Mouse (Mus musculus) activated CD4-positive, CD25-positive, alpha-beta regulatory T cell, adult 9 weeks (primary cell): ENCODE results near the gene Pigm. TPM values are rescaled to one million over a fixed set of nuclear protein-coding genes. Genes with fewer than 3 reads are reported as not detected.

Source experiments
- polyA plus RNA-seq: library from polyadenylated mRNA; unstranded; fragments of 100-300 nt; shearing (Covaris generic); gene quantifications from one replicate; pipeline ENCODE4 v1.2.1, GENCODE M21; 2017

Gene Pigm
- polyA plus RNA-seq = 10.5 TPM

DNA sequence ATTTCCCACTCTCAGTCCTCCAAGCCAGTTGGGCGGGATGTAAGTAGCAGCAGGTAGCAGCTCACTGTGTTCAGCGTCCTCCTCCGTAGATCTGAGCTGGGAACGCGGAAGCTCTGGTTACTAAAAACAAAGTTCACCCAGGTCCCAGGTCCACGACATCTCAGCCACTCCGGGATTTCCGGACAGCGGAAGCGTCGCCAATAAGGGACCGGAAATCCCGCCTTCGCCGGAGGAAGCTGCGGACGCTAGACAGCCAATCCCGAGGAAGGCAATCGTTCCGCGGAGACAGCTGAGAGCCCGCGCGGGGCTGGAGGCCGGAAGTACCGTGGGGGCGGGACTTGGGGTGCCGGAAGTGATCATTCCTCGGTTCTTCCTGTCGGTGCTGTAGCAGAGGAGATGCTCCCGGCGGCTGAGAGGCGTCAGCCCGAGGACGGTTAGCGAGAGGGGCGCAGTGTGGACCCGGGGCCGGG, at the start of gene Pigm:
Pigm (plus strand) TSS at position 349 of the 470 bp plus-strand sequence.

GRCm38 (mm10) chr1:172329131-172329530, 47.2 kb upstream of the Pigm start, which contains the start of gene Kcnj9:
Gene Kcnj9 (minus strand): TSS chr1:172329318.

DNA sequence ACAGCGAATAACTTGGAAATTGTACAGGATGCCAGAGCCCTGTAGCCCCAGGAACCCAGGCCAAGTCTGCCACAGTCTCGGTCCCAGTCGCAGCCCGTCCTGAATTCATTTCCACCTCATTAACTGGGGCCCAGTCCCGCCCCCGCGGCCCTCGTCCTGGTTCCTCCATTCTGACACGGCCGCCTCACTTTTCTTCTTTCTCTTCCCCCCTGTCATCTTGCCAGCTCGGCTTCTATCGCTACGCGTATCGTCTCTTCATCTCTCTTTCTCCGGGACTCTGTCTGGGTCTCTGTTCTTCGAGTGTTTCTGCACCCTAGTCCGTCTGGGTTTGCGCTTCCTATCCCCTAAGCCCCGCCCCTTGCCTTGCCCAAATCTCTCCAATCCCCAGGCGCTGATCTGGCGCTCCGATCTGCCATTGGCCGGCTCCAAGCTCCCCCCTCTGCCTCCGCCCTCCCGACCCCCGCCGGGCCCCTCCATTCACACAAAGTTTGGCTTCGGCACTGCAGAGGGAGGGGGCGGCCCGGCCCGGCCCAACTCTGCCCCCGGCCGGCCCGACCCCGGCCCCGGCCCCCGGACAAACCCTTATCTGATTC, 35.5 kb upstream of the Pigm start, which contains the start of gene Kcnj10:
Kcnj10 (plus strand) TSS at position 482 of the 593 bp plus-strand sequence.

Other genes with a start within 250 kb of the Pigm start
- gene Pex19, start 249.8 kb upstream of the Pigm start, polyA plus RNA-seq = 58.4 TPM
- gene Dcaf8, start 228.5 kb upstream of the Pigm start, polyA plus RNA-seq = 165 TPM
- gene Pea15a, start 169.7 kb upstream of the Pigm start, polyA plus RNA-seq = 75.5 TPM
- gene Casq1, start 156.7 kb upstream of the Pigm start, polyA plus RNA-seq = not detected
- not detected for gene Atp1a4, start 118.1 kb upstream of the Pigm start, polyA plus RNA-seq
- 34.4 TPM for gene Igsf8, start 114.9 kb upstream of the Pigm start, polyA plus RNA-seq
- gene Atp1a2, start 78.5 kb upstream of the Pigm start, polyA plus RNA-seq = 0.98 TPM
- 0.07 TPM for gene Kcnj9, start 47.2 kb upstream of the Pigm start, polyA plus RNA-seq
- 0.09 TPM for gene Kcnj10, start 35.3 kb upstream of the Pigm start, polyA plus RNA-seq
- 0.21 TPM for gene Slamf9, start 98.8 kb downstream of the Pigm start, polyA plus RNA-seq
- 1.5 TPM for gene Igsf9, start 105.2 kb downstream of the Pigm start, polyA plus RNA-seq
- gene Tagln2, start 123.5 kb downstream of the Pigm start, polyA plus RNA-seq = 374 TPM
- gene Cfap45, start 144.3 kb downstream of the Pigm start, polyA plus RNA-seq = 0.29 TPM
- gene Vsig8, start 179.4 kb downstream of the Pigm start, polyA plus RNA-seq = not detected
- 0.61 TPM for gene Slamf8, start 214.0 kb downstream of the Pigm start, polyA plus RNA-seq
- gene Fcrl6, start 226.0 kb downstream of the Pigm start, polyA plus RNA-seq = not detected